Mouse (Mus musculus) cerebellum, adult 18-20 months (tissue): ENCODE data around the gene Wdr63.

Experiments used
- DNase-seq, 2 experiments: peaks; one replicate each; pipeline ENCODE4 v3.0.0; 2021

Wdr63 gene

GRCm38 (mm10) chr3:146107921-146108571, at the start of gene Wdr63:
Gene Wdr63 (minus strand): TSS chr3:146108130.
- peak; percentile 6 to 19 for DNase-seq

GRCm38 (mm10) chr3:146156811-146157210, 48.9 kb upstream of the Wdr63 start:
- DNase-seq = no peak

DNA sequence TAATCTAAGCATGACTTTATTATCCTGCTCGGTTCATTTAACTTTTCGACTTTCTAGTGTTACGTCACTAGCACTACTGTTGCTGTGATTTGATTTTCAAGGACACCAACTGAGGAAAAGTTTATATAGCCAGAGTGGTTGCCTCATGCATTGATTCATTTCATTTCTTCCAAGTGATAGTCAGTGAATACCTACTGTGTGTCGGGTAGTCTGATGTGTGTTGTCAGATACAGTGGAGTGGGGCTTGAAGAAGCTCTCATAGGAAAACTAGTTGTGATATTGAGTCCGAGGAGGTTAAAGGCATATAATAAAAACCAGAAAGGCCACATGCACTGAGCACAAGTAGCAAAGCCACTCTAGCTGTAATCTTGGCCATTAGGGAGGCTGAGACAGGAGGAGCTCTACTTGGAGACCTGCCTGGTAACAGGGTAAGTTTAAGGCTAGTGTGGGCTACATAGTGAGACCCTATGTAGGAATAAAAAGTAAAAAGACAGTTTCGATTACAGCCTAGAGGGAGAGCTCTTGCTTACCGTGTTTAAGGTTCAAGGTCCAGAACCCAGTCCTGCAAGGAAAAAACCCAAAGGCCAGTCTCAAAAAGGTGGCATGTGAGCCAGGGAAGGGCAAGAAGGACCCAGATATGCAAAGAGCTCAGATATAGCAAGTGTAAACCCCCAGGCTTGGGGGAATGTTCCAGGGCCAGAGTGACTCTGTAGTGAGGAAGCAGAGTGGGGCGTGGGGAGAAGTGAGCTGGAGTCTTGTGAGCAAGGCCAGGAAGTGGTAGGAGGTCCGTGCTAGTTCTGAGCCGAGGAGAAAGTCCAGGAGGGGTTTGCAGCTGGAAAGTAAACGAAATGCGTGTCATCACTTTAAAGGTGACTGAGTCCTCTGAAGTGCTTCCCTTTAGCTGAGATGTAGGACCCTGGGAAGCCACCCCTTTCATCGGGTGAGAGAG, 48.0 kb upstream of the Wdr63 start:
- no peak for DNase-seq

DNA sequence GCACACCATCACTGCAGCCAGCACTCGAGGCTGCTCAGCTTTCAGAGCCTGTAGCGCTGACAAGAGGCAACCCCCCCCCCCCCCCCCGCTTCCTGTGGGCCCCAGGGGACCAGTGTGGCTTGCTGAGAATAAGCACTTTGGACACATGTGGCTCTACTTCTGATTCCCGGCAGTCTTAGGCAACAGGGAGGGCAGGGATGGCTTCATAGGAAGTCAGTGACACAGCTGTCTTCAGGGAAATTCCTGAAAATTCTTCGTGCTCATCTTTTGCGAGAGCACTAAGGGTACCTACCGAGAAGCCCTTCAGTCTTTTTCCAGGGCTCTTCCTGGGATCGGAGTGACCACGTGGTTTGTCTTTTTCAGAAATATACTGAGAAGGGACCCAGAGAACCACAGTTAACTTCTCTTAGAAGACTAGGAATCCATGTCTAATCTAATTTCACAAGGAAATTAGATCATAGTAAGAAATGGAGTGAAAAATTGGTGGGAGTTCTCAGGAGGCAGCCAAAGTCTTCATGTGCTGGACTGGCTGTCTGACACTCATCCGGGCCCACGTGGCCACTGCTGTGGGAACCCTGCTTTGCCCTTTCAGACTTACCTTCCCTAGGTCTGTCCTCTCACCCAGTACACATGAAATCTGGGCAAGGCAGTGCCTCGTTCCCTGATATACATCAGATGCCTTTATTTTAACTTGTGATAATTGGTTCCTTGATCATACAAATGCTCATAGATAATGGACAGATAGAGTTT, 46.1 kb upstream of the Wdr63 start:
- DNase-seq = no peak

- no peak for DNase-seq
Observed at GRCm38 (mm10) chr3:146152913-146153312, 45.0 kb upstream of the Wdr63 start.

DNA sequence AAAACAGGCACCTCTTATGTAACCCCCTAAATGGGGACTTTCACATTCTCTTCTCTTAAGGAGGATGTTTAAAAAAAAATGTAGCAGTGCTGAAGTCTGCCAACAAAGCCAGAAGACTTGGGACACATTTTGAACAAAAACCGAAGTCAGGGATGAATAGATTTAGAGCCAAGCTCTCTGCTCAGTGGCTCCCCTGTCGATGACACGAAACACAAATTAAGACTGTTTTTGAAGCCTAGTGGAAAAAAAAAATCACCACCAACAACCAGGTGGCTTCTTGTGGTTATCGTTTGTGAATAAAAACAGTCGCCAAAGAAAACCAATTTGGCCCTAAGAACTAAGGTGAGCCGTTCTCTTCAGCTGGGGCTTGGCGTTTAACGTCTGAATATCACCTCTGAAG, 44.4 kb upstream of the Wdr63 start:
- no peak for DNase-seq

DNA sequence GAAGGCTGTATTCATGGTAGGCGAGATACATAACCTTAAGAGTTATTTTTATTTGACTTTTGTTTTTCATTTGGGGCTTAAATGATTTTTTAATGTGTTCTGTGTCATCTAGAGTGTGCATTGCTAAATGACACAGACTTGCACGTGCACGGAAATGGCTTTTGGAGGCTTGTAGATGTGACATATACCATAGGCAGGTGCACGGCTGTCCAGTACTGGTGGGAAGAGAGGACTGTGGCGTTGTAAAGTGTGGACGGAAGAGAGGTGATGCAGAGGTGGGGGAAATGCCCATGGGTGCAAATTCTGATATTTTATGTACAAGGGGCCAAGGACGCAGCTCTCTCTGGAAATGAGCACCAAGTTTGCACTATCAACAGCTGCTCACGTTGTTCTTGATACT, 43.8 kb upstream of the Wdr63 start:
- no peak for DNase-seq

GRCm38 (mm10) chr3:146151328-146151727, 43.4 kb upstream of the Wdr63 start:
- DNase-seq = no peak

- no peak for DNase-seq
Observed at GRCm38 (mm10) chr3:146150560-146150959, 42.6 kb upstream of the Wdr63 start.

GRCm38 (mm10) chr3:146150058-146150400, 42.1 kb upstream of the Wdr63 start:
- no peak for DNase-seq

DNA sequence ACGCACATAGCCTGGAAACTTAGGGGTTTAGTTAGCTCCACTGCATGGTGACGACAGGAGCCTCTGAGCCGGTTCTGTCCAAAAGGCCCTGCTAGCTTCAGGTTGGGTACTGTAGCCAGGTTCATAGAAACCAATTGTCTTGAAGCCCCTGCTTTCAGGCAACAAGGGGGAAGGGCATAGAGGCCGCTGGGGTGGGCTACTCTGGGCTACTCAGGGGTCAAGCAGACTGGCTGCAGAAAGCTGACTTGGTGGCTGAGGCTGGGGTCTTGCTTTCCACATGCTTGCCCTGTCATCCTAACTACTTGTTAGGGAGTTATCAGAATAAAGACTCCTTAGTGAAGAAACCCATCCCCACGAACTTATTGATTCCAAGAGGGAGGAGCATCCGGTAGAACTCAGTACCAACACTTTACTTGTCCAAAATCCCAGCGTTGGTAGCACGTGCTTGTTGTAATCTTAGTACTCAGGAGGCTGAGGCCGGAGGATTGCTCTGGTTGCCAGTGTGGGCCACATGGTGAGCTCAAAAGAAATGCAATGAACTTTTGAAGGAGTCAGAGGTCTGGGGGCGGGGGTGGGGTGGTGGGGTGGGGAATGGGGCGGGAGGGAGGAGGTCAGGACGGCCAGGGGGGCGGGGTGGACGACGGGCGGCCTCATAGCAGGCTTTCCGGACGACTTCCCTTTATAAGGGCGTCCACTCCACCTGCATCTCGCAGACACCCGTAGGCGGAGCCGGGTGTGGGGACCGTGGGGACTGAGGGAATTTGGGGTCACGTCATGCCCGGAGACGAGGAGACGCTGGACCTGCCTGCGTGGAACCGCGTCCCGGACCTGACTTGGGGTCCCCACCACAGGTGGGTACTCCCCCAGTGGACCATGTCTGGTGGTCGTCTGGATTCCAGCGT, 41.5 kb upstream of the Wdr63 start, which contains the start of gene Mcoln2:
Gene Mcoln2, plus strand, starts transcription at position 678 of the 902 bp plus-strand sequence.
- no peak for DNase-seq

GRCm38 (mm10) chr3:146146131-146146530, 38.2 kb upstream of the Wdr63 start:
- no peak for DNase-seq

- DNase-seq = no peak
Observed at GRCm38 (mm10) chr3:146145501-146145900, 37.6 kb upstream of the Wdr63 start.

- DNase-seq = no peak
Observed at GRCm38 (mm10) chr3:146142523-146142922, 34.6 kb upstream of the Wdr63 start.

DNA sequence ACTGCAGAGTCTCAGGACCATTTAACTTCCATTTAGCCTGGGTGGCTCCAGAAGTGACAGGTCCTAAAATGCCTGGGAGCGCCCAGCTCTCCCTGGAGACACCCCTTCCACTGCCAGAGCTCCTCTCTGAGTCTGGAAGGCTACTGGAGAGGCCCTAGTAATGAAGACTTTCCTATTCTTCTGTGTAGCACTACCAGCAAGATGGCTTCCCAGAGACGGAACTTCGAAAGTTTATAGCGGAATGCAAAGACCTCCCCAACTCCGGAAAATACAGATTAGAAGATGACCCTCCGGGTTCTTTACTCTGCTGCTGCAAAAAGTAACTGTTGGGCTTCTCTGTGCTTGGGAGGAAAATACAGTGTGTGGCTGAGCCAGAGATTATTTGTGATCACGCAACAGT, 32.3 kb upstream of the Wdr63 start:
- no peak for DNase-seq

GRCm38 (mm10) chr3:146136422-146136821, 28.5 kb upstream of the Wdr63 start:
- no peak for DNase-seq

- DNase-seq = no peak
Observed at GRCm38 (mm10) chr3:146135417-146135816, 27.5 kb upstream of the Wdr63 start.

GRCm38 (mm10) chr3:146134834-146135233, 26.9 kb upstream of the Wdr63 start:
- no peak for DNase-seq

- no peak for DNase-seq
Observed at GRCm38 (mm10) chr3:146127205-146127604, 19.3 kb upstream of the Wdr63 start.

- no peak for DNase-seq
Observed at GRCm38 (mm10) chr3:146123464-146123825, 15.5 kb upstream of the Wdr63 start.

GRCm38 (mm10) chr3:146122807-146123463, 15.0 kb upstream of the Wdr63 start:
- DNase-seq = no peak

DNA sequence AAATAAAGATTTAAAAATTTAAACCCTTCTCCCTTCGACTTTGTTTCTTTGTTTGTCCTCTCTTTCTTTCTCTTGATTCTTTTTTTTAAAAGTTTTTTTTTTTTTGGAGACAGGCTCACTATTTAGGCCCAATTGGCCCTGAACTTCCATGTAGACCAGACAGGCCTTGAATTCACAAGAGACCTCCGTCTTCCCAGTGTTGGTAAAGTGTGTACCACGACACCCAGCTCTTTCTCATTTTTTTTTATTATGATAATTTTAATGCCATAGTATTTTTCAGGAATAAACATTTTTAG, 14.1 kb upstream of the Wdr63 start:
- DNase-seq = no peak
